Mouse (Mus musculus): ENCODE results near the gene 4921504E06Rik. TPM values are rescaled to one million over a fixed set of nuclear protein-coding genes. Genes with fewer than 3 reads are reported as not detected.
A peak's percentile ranks its signal among the peaks of the same experiment; 100 is the strongest.

The 4921504E06Rik gene
- polyA plus RNA-seq, 1 experiment, result 0.08 TPM

DNA sequence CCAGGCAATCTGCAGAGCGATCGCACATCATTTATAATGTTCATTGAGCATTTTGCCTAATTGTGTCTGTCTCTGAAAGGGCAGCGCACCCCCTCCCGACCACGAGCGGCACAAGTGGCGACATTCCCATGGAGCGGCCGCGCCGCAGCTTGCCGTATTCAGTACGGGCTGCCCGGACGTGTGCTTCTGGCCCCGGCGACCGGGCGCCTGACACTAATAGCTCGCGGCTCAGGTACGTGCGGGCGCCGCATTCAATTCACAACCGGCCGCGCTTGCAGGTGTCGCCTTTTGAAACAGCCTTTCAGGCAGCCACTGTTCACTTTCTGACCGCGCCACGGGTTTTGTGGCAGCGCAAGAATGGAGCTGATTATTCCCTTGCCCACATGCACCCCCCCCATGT is 123.0 kb downstream of the 4921504E06Rik start:
- H3K4me3 ChIP-seq (ENCODE audit: insufficient read depth, low read length), result no peak overlapping the region
- no peaks in the 10 kb centered on the region for H3K4me1 ChIP-seq (ENCODE audit: control insufficient read depth, insufficient read depth, low read length)
- no peak overlapping the region for H3K27ac ChIP-seq (ENCODE audit: insufficient read depth, low read length)
- no peak for TF ChIP-seq CTCF (IDR thresholded peaks at IDR 0.05; ENCODE audit: extremely low read depth, insufficient read depth, low read length)
- TF ChIP-seq POLR2A (IDR thresholded peaks at IDR 0.05; ENCODE audit: extremely low read depth, insufficient read depth, low read length), result no peak

DNA sequence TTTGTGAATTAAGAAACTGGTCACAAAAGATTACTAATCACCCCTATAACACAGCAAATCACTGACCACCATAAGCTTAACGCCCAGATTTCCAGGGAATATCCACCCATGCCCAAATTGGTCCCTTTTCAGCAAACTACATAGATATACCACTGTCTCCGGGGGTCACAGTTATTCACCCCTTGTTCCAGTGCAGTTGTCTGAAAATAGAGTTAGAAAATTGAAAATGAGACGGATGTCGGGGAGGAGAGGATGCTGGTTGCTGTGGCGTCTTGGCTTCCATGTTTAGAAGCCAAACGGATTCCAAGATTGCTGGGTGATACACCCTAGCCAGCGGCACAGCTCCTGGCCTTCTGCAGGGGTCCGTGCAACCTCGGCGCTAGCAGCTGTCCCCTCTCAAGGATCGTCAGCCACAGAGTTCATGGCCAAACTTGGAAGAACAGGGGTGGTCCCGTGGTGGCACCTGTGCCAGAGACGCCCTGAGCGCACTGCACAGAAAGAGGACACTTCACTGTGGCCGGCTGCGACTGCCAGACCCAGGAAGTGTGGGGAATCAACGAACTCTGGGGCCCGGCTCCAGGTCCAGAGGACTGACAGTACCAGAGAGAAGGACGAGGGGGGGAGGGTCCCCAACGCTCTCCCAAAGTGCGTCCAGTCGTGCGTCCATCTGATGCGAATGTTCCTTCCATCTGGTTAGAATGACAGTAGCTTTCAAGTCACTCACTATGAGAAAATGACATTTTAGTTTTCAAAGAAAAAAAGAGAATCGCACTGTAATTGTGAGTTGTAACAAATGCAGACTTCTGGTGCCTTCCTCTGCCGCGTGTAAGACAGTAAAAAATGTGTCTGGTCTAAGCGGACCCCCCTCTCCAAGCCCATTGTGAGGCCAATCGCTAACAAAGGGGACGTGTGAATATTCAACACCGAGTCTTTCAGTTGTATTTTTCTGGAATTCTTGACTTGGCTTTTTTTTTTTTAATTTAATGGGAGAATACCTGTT is 123.7 kb downstream of the 4921504E06Rik start:
- TF ChIP-seq CTCF (IDR thresholded peaks at IDR 0.05; ENCODE audit: extremely low read depth, insufficient read depth, low read length), result no peak
- H3K4me3 ChIP-seq (ENCODE audit: insufficient read depth, low read length), result no peak overlapping the region
- no peak overlapping the region for H3K27ac ChIP-seq (ENCODE audit: insufficient read depth, low read length)
- no peaks in the 10 kb centered on the region for H3K4me1 ChIP-seq (ENCODE audit: control insufficient read depth, insufficient read depth, low read length)

DNA sequence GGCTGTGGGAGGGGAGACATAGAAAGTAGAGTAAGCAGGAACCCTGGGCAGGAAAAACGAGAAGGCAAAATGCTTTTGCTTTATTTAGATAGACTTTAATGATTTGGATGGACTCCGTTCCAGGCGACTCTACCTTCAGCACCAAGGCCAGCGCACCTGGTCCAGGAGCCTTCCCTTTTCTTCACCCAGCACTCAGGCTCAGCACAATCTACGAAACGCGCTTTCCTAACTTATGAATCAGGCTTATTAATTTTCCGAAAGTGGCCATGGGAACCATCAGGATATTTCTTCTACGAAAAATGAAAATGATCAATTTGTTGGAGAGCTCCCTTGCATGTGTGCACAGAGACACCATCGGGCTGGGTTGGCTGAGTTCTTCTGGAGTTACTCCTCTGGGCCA is 124.7 kb downstream of the 4921504E06Rik start:
- H3K4me3 ChIP-seq (ENCODE audit: insufficient read depth, low read length), result no peak overlapping the region
- no peak overlapping the region for H3K27ac ChIP-seq (ENCODE audit: insufficient read depth, low read length)
- H3K4me1 ChIP-seq (ENCODE audit: control insufficient read depth, insufficient read depth, low read length), result no peaks in the 10 kb centered on the region
- no peak for TF ChIP-seq CTCF (IDR thresholded peaks at IDR 0.05; ENCODE audit: extremely low read depth, insufficient read depth, low read length)
- TF ChIP-seq POLR2A (IDR thresholded peaks at IDR 0.05; ENCODE audit: extremely low read depth, insufficient read depth, low read length), result no peak

DNA sequence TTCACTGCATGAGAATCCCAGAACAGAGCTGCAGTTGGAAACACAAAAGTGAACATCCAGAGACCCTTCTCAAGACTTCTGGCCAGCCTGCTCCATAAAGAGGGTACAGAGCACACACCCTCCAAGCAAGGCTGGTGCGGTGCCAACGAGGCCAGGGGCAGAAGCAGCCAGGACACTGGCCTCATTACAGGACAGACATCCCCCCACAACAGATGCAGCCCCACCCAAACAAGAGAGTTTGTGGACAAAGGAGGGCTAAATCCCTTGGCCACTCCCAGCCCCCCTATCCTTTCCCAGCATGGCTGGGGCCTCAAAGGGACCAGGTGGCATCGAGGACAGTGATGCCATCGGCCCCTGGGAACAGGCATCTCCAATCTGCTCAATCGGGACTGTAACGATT is 130.6 kb downstream of the 4921504E06Rik start:
- no peak for TF ChIP-seq POLR2A (IDR thresholded peaks at IDR 0.05; ENCODE audit: extremely low read depth, insufficient read depth, low read length)
- no peak for TF ChIP-seq CTCF (IDR thresholded peaks at IDR 0.05; ENCODE audit: extremely low read depth, insufficient read depth, low read length)
- no peak overlapping the region for H3K27ac ChIP-seq (ENCODE audit: insufficient read depth, low read length)
- H3K4me3 ChIP-seq (ENCODE audit: insufficient read depth, low read length), result no peak overlapping the region
- H3K4me1 ChIP-seq (ENCODE audit: control insufficient read depth, insufficient read depth, low read length), result no peaks in the 10 kb centered on the region

DNA sequence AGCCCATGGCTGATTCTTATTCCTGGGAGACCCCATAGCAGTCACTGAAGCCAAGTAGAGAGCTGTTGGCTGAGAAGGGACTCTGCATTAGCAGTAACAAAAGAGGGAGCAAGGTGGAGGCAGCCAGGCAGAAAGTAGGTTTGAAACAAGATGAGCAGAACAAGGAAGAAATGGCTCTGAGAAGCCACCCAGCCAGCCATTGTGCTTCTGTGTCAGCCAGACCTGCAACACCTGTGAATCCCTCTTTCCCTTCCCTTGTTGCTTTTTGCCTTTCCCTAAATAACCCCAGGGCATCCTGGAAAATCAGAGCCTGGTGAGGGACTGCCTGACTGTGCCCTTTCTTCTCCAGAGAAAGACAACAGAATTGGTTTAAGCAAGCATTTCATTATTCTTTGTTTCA is 131.5 kb downstream of the 4921504E06Rik start:
- H3K4me1 ChIP-seq (ENCODE audit: control insufficient read depth, insufficient read depth, low read length), result no peaks in the 10 kb centered on the region
- H3K27ac ChIP-seq (ENCODE audit: insufficient read depth, low read length), result no peak overlapping the region
- TF ChIP-seq CTCF (IDR thresholded peaks at IDR 0.05; ENCODE audit: extremely low read depth, insufficient read depth, low read length) (no peak), POLR2A (IDR thresholded peaks at IDR 0.05; ENCODE audit: extremely low read depth, insufficient read depth, low read length) (no peak)
- H3K4me3 ChIP-seq (ENCODE audit: insufficient read depth, low read length), result no peak overlapping the region

DNA sequence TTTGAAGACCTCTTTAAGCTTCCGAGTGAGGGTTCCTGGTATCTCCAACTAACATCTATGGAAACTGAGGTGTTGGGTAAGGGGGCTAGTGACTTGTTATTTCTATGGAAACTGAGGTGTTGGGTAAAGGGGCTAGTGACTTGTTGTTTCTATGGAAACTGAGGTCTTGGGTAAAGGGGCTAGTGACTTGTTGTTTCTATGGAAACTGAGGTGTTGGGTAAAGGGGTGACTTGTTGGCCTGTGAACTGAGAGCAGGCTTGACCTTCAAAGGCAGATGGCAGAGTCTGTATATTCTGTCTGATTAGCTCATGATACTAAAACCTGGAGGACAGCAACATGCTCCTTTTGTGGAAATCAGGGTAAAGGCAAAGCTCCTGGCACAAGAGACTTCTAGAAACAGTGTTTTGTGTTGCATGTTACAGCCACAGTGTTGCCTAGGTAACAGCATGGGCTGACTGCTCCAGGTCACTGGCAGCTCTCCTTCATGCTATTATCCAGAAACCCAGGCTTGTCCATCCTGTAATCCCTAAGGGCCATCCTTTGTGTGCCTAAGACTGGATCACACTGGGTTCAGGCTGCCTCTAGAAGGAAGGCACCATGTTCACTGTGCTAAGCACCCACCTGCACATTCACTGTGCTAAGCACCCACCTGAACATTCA is 133.9 kb downstream of the 4921504E06Rik start:
- Histone ChIP-seq H3K4me1 (ENCODE audit: control insufficient read depth, insufficient read depth, low read length) (no peaks in the 10 kb centered on the region; the same call in 1 of the 2 replicates), H3K4me3 (ENCODE audit: insufficient read depth, low read length) (no peak overlapping the region), H3K27ac (ENCODE audit: insufficient read depth, low read length) (no peak overlapping the region)
- TF ChIP-seq CTCF (IDR thresholded peaks at IDR 0.05; ENCODE audit: extremely low read depth, insufficient read depth, low read length) (no peak), POLR2A (IDR thresholded peaks at IDR 0.05; ENCODE audit: extremely low read depth, insufficient read depth, low read length) (no peak)

DNA sequence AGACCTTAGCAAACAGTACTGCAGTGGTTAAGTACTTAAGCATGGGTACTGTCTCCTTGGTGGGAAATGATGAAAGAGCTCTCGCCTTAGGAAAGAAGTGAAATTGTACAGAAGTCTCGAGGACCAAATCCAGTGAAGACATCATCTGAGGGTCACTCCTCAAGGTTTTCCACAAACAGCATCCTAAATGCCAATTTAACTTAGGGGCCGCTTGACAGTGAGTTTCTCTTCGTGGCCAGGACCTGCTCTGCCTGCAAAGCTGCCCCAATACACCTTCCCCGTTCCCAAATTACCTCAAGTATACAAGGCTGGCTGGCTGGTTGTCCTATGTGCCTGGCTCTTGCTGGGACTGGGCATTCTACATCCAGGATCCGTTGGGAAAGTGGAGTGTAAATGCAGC is 137.6 kb downstream of the 4921504E06Rik start:
- Histone ChIP-seq H3K27ac (ENCODE audit: insufficient read depth, low read length) (no peak overlapping the region), H3K4me3 (ENCODE audit: insufficient read depth, low read length) (no peak overlapping the region), H3K4me1 (ENCODE audit: control insufficient read depth, insufficient read depth, low read length) (no peaks in the 10 kb centered on the region; the same call in 1 of the 2 replicates)
- TF ChIP-seq POLR2A (IDR thresholded peaks at IDR 0.05; ENCODE audit: extremely low read depth, insufficient read depth, low read length) (no peak), CTCF (IDR thresholded peaks at IDR 0.05; ENCODE audit: extremely low read depth, insufficient read depth, low read length) (no peak)

DNA sequence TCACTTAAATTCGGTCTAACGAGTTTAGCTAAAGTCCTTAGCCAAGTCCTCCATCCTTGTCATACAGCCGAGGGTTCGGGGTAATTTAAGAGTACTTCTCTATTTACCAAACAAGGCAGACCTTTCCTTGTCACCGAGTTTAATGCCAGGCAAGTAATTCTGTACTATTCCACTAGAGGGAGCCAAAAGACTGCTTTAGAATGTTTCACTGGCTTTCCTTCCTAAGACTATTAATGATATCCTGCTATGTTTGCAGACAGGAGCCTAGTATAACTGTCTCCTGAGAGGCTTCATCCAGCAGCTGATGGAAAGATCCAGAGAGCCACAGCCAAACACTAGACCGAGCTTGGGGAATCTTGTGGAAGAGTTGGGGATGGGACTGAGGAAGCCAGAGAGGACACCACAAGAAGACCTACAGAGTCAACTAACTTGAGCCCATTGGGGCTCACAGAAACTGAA is 138.6 kb downstream of the 4921504E06Rik start:
- no peaks in the 10 kb centered on the region; the same call in 1 of the 2 replicates for H3K4me1 ChIP-seq (ENCODE audit: control insufficient read depth, insufficient read depth, low read length)
- no peak overlapping the region for H3K27ac ChIP-seq (ENCODE audit: insufficient read depth, low read length)
- TF ChIP-seq CTCF (IDR thresholded peaks at IDR 0.05; ENCODE audit: extremely low read depth, insufficient read depth, low read length) (peak; percentile 29; the same call in 1 of the 2 replicates), POLR2A (IDR thresholded peaks at IDR 0.05; ENCODE audit: extremely low read depth, insufficient read depth, low read length) (no peak)
- peak overlapping the region; percentile 19; the same call in 1 of the 2 replicates for H3K4me3 ChIP-seq (ENCODE audit: insufficient read depth, low read length)

DNA sequence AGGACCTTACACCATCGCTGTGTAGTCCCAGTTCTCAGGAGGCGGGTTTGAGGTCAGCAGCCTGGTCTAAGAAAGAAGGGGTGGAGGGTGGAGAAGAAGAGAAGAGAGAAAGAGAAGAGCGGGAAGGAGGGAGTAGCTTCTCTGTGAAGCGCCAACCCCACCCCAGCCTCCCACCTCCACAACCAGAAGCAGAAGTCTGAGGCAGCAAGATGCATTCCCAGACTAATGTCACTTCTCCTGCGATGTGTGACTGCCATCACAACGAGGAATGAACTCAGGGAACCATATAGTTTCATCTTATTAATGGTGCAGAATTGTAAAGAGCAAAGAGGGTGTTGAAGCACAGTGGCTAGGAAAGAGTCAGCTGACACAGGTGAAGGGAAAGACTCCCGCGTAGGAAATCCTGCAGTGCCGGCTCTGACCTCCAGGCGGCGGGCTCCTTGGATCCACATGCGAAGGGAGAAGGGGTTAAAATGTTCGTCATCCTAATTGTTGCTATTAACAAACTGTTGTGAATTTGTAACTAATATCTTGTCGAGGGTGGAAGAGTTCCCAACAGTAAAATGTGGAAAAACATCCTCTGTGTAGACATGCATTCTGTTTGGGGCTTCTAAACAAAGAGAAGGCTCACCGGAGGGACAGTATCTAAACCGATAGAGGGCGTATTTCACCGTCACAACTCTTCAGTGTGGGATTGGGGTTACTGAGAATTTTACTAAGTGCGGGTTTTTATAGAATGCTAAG is 139.3 kb downstream of the 4921504E06Rik start:
- no peak for TF ChIP-seq POLR2A (IDR thresholded peaks at IDR 0.05; ENCODE audit: extremely low read depth, insufficient read depth, low read length)
- TF ChIP-seq CTCF (IDR thresholded peaks at IDR 0.05; ENCODE audit: extremely low read depth, insufficient read depth, low read length), result peak; percentile 64
- Histone ChIP-seq H3K4me3 (ENCODE audit: insufficient read depth, low read length) (peak overlapping the region; percentile 19), H3K27ac (ENCODE audit: insufficient read depth, low read length) (no peak overlapping the region), H3K4me1 (ENCODE audit: control insufficient read depth, insufficient read depth, low read length) (no peaks in the 10 kb centered on the region; the same call in 1 of the 2 replicates)

Other genes with a start within 250 kb of the 4921504E06Rik start
- 42.7 and 46.8 TPM in 2 replicates for gene Msrb2, start 182.5 kb downstream of the 4921504E06Rik start, polyA plus RNA-seq (2012; rRNA removed)
- not detected in 2 replicates for gene Ptf1a, start 108.3 kb downstream of the 4921504E06Rik start, polyA plus RNA-seq (2012; rRNA removed)
- gene Otud1, start 103.8 kb upstream of the 4921504E06Rik start, polyA plus RNA-seq (2012; rRNA removed), result 10.3 and 12.5 TPM in 2 replicates

All from cortical plate, adult 2 months (tissue).